Mouse (Mus musculus): Measurements from ENCODE around the gene Hist1h1c. TPM values are rescaled to one million over a fixed set of nuclear protein-coding genes. Genes with fewer than 3 reads are reported as not detected.

Hist1h1c gene
- polyA plus RNA-seq, 1 experiment from 2014 or later, result 21.6 TPM

DNA sequence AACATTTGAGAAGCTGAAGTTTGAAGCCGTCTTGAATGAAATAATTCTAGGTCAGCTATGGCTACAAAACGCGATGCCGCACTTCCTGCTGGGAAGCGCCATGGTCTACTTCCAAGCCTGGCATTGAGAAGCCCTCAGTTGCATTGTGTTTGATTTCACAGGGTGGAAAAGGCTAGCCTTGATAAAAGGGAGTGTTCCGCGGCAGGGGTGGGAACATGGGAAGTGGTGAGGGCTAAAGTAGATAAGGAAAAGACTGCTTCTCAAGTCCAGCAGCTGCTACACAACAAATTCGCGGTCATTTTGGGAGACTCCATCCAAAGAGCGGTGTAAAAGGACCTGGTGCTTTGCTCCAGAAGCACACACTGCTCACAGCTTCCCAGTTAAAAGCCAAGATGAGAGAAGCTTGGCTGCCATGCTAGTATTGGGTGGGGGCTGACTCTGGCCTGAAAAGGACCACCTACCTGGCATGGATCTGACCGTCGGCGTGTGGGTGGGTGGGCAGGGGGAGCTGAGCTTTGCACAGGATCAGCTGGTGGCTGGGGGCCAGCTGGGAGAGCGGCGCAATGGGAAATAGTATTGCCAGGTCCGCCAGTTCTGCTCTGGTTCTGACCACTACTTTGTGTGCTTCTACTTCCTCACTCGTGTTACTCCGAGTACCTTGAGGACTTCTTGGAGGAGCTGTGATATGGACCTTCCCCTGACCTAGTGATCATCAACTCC is 10.0 kb upstream of the Hist1h1c start:
- no peak for ATAC-seq (ENCODE audit: low FRiP score, low TSS enrichment)
- Histone ChIP-seq H3K4me2 (replicated peaks; ENCODE audit: low read depth, low read length) (no peak overlapping the region), H3K9ac (ENCODE audit: low read depth, low read length) (no peak overlapping the region), H3K27ac (ENCODE audit: low read depth, low read length) (no peak overlapping the region), H3K4me1 (ENCODE audit: control insufficient read depth, insufficient read depth, low read length) (peaks cover 5% of the 10 kb centered on the region; the same call in 1 of the 2 replicates), H3K9me3 (ENCODE audit: control insufficient read depth, low read length) (no peaks in the 10 kb centered on the region), H3K4me3 (ENCODE audit: low read length) (no peak overlapping the region), H3K36me3 (ENCODE audit: control insufficient read depth, insufficient read depth, low read length) (no peaks in the 10 kb centered on the region), H3K27me3 (ENCODE audit: control insufficient read depth, insufficient read depth, low read length) (no peaks in the 10 kb centered on the region)
- 91% methylated on average over 18 of the region's 18 CpGs for WGBS

DNA sequence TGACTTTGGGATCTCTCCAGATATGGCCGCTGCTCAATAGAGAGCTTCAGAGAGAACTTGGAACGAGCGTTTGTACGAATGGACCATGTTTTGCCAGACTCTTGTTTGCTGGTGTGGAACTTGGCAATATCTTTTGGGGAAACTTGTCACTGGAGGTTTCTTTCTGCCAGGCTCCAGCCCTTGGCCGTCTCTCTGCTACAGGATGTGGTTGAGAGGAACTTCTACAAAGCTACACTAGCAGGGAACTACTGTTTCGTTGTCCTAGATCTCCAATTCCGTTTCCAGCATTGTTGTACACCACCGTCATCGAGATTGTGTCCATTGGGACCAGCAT is 9.4 kb upstream of the Hist1h1c start:
- peaks cover 5% of the 10 kb centered on the region; the same call in 1 of the 2 replicates for H3K4me1 ChIP-seq (ENCODE audit: control insufficient read depth, insufficient read depth, low read length)
- no peaks in the 10 kb centered on the region for H3K27me3 ChIP-seq (ENCODE audit: control insufficient read depth, insufficient read depth, low read length)
- no peak overlapping the region for H3K27ac ChIP-seq (ENCODE audit: low read depth, low read length)
- H3K36me3 ChIP-seq (ENCODE audit: control insufficient read depth, insufficient read depth, low read length), result no peaks in the 10 kb centered on the region
- H3K4me2 ChIP-seq (replicated peaks; ENCODE audit: low read depth, low read length), result no peak overlapping the region
- WGBS, result 90% methylated on average over 9 of the region's 9 CpGs
- H3K9me3 ChIP-seq (ENCODE audit: control insufficient read depth, low read length), result no peaks in the 10 kb centered on the region
- no peak overlapping the region for H3K4me3 ChIP-seq (ENCODE audit: low read length)
- no peak overlapping the region for H3K9ac ChIP-seq (ENCODE audit: low read depth, low read length)
- ATAC-seq (ENCODE audit: low FRiP score, low TSS enrichment), result no peak

DNA sequence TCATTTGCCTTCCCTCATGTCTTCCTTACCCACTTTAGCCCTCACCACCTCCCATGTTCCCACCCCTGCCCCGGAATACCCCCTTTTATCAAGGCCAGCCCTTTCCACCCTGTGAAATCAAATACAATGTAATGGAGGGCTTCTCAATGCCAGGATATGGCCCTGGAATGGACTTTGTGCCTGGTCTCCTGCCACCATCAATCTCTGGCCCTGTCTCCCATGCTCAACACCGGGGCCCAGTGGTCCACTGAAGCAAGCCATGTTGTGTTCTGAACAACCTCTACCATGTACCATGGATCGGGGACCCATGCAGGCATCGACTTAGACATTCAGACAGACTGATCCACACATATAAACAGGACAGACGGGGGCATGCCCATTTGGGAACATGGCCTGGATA is 8.9 kb upstream of the Hist1h1c start:
- Histone ChIP-seq H3K9ac (ENCODE audit: low read depth, low read length) (no peak overlapping the region), H3K9me3 (ENCODE audit: control insufficient read depth, low read length) (no peaks in the 10 kb centered on the region), H3K27me3 (ENCODE audit: control insufficient read depth, insufficient read depth, low read length) (no peaks in the 10 kb centered on the region), H3K4me1 (ENCODE audit: control insufficient read depth, insufficient read depth, low read length) (peaks cover 5% of the 10 kb centered on the region; the same call in 1 of the 2 replicates), H3K36me3 (ENCODE audit: control insufficient read depth, insufficient read depth, low read length) (no peaks in the 10 kb centered on the region), H3K4me2 (replicated peaks; ENCODE audit: low read depth, low read length) (no peak overlapping the region), H3K27ac (ENCODE audit: low read depth, low read length) (no peak overlapping the region), H3K4me3 (ENCODE audit: low read length) (no peak overlapping the region)
- no peak for ATAC-seq (ENCODE audit: low FRiP score, low TSS enrichment)
- 94% methylated on average over 5 of the region's 5 CpGs for WGBS

DNA sequence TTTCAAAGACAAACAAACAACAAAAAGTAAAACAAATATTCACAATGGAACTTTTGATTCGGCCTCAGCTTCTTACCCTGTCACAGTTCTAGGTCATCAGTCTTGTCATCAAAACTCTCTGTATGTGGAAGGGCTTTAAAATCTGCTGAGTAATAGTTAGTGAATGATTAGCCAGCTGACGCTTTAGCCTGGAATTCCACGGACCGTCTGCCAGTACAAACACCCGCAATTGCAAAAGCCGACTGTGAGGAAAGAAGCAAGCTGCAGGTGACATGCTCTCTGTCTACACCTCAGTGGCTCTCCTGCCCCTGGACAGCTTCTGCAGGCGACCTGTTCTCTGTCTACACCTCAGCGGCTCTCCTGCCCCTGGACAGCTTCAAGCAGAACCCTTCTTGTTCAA is 8.1 kb upstream of the Hist1h1c start:
- 0 out of 2 replicates have a peak, but pooled peaks have one; percentile 38 for ATAC-seq (ENCODE audit: low FRiP score, low TSS enrichment)
- Histone ChIP-seq H3K4me2 (replicated peaks; ENCODE audit: low read depth, low read length) (no peak overlapping the region), H3K4me1 (ENCODE audit: control insufficient read depth, insufficient read depth, low read length) (peaks cover 5% of the 10 kb centered on the region; the same call in 1 of the 2 replicates), H3K36me3 (ENCODE audit: control insufficient read depth, insufficient read depth, low read length) (no peaks in the 10 kb centered on the region), H3K27ac (ENCODE audit: low read depth, low read length) (no peak overlapping the region), H3K9ac (ENCODE audit: low read depth, low read length) (no peak overlapping the region), H3K4me3 (ENCODE audit: low read length) (no peak overlapping the region), H3K9me3 (ENCODE audit: control insufficient read depth, low read length) (no peaks in the 10 kb centered on the region), H3K27me3 (ENCODE audit: control insufficient read depth, insufficient read depth, low read length) (no peaks in the 10 kb centered on the region)
- 32% methylated on average over 8 of the region's 8 CpGs for WGBS

DNA sequence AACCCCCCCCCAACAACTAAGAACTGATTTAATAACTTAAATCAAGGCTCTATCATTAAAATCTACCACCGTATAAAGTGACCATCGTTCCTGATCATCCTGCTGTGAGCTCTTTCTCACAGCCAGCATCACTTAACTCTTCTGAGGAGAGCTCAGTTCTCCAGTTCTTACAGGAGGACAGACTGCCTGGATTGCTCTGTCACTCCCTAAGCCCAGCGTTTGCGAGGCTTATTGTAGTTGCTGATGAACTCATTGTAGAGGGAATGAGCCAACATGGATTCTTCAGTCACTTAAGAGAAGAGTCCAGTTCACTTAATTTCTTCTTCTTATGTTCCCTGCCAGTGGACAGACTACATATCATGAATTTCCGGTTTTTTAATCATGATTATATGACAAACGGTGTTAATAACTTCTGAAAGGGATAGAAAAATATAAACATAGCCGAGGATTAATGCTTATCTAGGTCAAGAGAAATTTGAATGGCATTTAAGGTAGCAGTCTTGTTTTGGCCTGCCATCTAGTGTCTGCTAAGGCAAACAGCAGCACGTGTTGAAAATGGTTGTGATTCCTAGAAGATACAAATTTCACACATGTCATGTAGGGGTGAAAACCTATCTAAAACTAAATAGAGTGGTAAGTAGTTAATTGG is 6.3 kb upstream of the Hist1h1c start:
- Histone ChIP-seq H3K27ac (ENCODE audit: low read depth, low read length) (no peak overlapping the region), H3K4me2 (replicated peaks; ENCODE audit: low read depth, low read length) (no peak overlapping the region), H3K27me3 (ENCODE audit: control insufficient read depth, insufficient read depth, low read length) (no peaks in the 10 kb centered on the region), H3K9me3 (ENCODE audit: control insufficient read depth, low read length) (no peaks in the 10 kb centered on the region), H3K36me3 (ENCODE audit: control insufficient read depth, insufficient read depth, low read length) (no peaks in the 10 kb centered on the region), H3K9ac (ENCODE audit: low read depth, low read length) (no peak overlapping the region), H3K4me1 (ENCODE audit: control insufficient read depth, insufficient read depth, low read length) (peaks cover 5% of the 10 kb centered on the region; the same call in 1 of the 2 replicates), H3K4me3 (ENCODE audit: low read length) (no peak overlapping the region)
- 23% methylated on average over 8 of the region's 8 CpGs for WGBS
- ATAC-seq (ENCODE audit: low FRiP score, low TSS enrichment), result no peak

DNA sequence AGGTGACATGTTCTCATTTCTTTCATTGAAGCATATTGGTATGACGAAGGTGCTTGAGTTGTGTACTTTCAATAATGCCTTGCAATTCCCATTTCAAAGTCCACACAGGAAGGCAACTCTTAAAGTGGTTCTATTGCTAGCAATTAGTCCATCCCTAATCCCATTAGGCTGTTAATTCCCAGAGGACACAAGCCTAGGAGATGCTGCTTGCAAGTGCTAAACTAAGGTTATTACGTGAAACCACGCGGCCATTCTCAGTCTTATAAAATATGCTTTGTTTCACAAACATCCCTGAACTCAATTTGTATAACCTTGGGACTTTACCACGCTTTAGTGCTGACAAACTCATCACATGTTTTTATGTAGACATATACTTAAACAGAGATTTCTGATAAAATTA is 1.5 kb upstream of the Hist1h1c start:
- H3K4me1 ChIP-seq (ENCODE audit: control insufficient read depth, insufficient read depth, low read length), result peaks cover 7% of the 10 kb centered on the region; the same call in 1 of the 2 replicates
- H3K4me3 ChIP-seq (ENCODE audit: low read length), result no peak overlapping the region
- H3K36me3 ChIP-seq (ENCODE audit: control insufficient read depth, insufficient read depth, low read length), result no peaks in the 10 kb centered on the region
- H3K9me3 ChIP-seq (ENCODE audit: control insufficient read depth, low read length), result no peaks in the 10 kb centered on the region
- H3K27ac ChIP-seq (ENCODE audit: low read depth, low read length), result no peak overlapping the region
- no peak for ATAC-seq (ENCODE audit: low FRiP score, low TSS enrichment)
- no peaks in the 10 kb centered on the region for H3K27me3 ChIP-seq (ENCODE audit: control insufficient read depth, insufficient read depth, low read length)
- 79% methylated on average over 5 of the region's 5 CpGs for WGBS
- no peak overlapping the region for H3K9ac ChIP-seq (ENCODE audit: low read depth, low read length)
- H3K4me2 ChIP-seq (replicated peaks; ENCODE audit: low read depth, low read length), result no peak overlapping the region

DNA sequence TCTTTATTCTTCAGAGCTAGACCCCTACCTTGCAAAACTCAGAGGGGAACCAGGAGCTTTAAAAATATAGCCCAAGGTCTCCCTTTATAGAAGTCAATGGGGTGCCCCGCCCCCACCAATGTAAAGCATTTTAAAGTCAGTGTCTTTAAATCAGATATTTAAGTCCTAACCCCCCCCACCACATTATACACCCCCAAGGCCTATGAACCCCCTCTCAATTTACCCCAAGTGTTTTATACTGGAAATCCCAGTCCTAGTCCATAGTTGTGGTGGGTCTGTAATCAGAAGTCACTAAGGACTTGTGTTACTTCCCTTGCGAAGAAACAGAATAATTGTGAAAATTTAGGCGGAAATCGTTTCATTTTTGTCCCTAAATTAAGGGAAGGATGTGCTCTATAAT is 567 bp upstream of the Hist1h1c start:
- Histone ChIP-seq H3K27ac (ENCODE audit: low read depth, low read length) (peak overlapping the region; percentile 99), H3K4me1 (ENCODE audit: control insufficient read depth, insufficient read depth, low read length) (peaks cover 7% of the 10 kb centered on the region; the same call in 1 of the 2 replicates), H3K4me2 (replicated peaks; ENCODE audit: low read depth, low read length) (peak overlapping the region; percentile 72), H3K9ac (ENCODE audit: low read depth, low read length) (peak overlapping the region; percentile 74), H3K27me3 (ENCODE audit: control insufficient read depth, insufficient read depth, low read length) (no peaks in the 10 kb centered on the region), H3K36me3 (ENCODE audit: control insufficient read depth, insufficient read depth, low read length) (no peaks in the 10 kb centered on the region), H3K9me3 (ENCODE audit: control insufficient read depth, low read length) (no peaks in the 10 kb centered on the region), H3K4me3 (ENCODE audit: low read length) (peak overlapping the region; percentile 51; the same call in 1 of the 2 replicates)
- no peak for ATAC-seq (ENCODE audit: low FRiP score, low TSS enrichment)
- WGBS, result 27% methylated on average over 4 of the region's 4 CpGs

DNA sequence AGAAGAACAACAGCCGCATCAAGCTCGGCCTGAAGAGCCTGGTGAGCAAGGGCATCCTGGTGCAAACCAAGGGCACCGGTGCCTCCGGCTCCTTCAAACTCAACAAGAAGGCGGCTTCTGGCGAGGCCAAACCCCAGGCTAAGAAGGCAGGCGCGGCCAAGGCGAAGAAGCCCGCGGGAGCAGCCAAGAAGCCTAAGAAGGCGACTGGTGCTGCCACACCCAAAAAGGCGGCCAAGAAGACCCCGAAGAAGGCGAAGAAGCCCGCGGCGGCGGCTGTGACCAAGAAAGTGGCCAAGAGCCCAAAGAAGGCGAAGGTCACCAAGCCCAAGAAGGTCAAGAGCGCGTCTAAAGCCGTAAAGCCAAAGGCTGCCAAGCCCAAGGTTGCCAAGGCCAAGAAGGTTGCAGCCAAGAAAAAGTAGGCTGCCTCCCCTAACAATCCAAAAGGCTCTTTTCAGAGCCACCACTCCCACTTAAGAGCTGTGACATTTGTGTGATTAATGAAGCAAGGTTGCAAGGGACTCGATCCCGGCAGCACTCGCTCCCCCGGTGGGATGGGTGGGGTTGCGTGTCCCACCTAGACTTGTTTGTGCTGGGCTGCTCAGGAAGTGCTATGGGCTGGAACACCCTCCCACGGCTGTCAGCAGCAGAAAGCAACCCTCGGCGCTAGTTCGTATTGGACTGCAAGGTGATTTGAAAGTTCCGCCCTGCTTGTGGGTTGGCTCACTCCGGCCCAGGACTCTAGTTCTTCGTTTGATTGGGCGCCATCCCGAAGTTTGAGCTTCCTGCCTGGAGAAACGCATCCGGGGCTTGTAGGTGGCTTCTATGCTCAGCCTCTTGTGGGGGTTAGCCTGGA is 687 bp downstream of the Hist1h1c start:
- Histone ChIP-seq H3K4me1 (ENCODE audit: control insufficient read depth, insufficient read depth, low read length) (peaks cover 10% of the 10 kb centered on the region; the same call in 1 of the 2 replicates), H3K9me3 (ENCODE audit: control insufficient read depth, low read length) (no peaks in the 10 kb centered on the region), H3K36me3 (ENCODE audit: control insufficient read depth, insufficient read depth, low read length) (no peaks in the 10 kb centered on the region), H3K27ac (ENCODE audit: low read depth, low read length) (peak overlapping the region; percentile 99), H3K27me3 (ENCODE audit: control insufficient read depth, insufficient read depth, low read length) (no peaks in the 10 kb centered on the region), H3K4me3 (ENCODE audit: low read length) (peak overlapping the region; percentile 51), H3K9ac (ENCODE audit: low read depth, low read length) (peak overlapping the region; percentile 74), H3K4me2 (replicated peaks; ENCODE audit: low read depth, low read length) (peak overlapping the region; percentile 72)
- peak; percentile 94 for ATAC-seq (ENCODE audit: low FRiP score, low TSS enrichment)
- WGBS, result under 1% methylated on average over 39 of the region's 39 CpGs
